Mouse (Mus musculus) mouse trophoblast stem cell (cell line): Measurements from ENCODE around the gene Zfp422.
"Not testable (repeated sequence)": the region's sequence is repeated elsewhere in the genome, so short reads cannot be mapped to it uniquely, and the experiment has no call there.

Experiments used
- in situ Hi-C, 2 experiments: fragments of 300-500 bp; cut with MseI, MboI; formaldehyde crosslinking; loops; 2 replicates in 1 of 2; 3 replicates in 1 of 2; pipeline ENCODE4 v1.15.1; 2025

Gene Zfp422

DNA sequence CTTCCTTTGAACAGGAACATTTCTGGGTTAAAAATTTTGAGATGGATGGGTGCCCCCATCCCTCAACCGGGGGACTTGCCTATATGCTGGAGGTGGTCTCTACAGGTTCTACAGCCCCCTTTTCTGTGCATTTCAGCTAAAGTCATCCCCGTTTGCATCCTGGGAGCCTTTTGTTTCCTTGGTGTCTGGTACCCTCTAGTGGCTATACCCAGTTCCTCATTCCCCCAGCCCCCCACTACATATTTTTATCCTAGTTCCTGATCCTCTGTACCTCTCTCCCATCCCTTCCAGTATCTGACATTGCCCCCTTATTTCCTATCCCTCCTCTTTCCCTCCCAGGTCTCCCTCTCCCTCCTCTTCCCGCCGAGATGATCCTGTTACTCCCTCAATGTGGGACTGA, 21.6 kb downstream of the Zfp422 start:
- in situ Hi-C loops, result no loop called here

DNA sequence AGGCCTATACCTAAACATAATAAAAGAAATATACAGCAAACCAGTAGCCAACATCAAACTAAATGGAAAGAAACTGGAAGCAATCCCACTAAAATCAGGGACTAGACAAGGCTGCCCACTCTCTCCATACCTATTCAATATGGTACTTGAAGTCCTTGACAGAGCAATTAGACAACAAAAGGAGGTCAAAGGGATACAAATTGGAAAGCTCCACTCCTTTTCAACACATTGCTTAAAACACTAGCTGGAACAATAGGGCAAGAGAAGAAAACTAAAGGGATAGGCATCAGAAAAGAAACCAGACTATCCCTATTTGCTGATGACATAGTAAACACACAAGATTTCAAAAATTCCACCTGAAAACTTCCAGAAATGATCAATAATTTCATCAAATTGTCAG, 27.8 kb downstream of the Zfp422 start:
- in situ Hi-C loops, result not testable (repeated sequence)

DNA sequence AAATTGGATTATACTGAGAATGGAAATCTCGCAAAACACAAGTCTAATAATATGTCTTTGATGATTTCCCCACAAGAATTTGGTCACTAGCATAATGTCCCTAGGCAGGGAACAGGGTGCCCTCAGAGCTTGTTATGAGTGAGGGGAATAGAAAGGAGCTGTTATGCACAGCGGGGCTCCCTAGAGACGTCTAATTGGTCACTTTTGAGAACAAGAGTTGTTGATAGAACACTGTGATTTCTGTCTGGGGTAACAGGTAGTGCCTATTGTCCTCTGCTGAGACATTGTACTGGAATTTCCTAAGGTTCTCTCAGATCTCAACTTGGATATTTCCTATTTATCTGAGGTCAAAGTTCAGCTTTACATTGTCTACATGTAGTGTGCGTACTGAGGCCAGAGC, 44.7 kb downstream of the Zfp422 start, which contains the start of gene Olfr215:
Olfr215 (minus strand) TSS at position 101 of the 400 bp plus-strand sequence.
- in situ Hi-C loops, result no loop called here
